8 mouse cellular contexts compared by ENCODE assay signal in the genomic region with DNA sequence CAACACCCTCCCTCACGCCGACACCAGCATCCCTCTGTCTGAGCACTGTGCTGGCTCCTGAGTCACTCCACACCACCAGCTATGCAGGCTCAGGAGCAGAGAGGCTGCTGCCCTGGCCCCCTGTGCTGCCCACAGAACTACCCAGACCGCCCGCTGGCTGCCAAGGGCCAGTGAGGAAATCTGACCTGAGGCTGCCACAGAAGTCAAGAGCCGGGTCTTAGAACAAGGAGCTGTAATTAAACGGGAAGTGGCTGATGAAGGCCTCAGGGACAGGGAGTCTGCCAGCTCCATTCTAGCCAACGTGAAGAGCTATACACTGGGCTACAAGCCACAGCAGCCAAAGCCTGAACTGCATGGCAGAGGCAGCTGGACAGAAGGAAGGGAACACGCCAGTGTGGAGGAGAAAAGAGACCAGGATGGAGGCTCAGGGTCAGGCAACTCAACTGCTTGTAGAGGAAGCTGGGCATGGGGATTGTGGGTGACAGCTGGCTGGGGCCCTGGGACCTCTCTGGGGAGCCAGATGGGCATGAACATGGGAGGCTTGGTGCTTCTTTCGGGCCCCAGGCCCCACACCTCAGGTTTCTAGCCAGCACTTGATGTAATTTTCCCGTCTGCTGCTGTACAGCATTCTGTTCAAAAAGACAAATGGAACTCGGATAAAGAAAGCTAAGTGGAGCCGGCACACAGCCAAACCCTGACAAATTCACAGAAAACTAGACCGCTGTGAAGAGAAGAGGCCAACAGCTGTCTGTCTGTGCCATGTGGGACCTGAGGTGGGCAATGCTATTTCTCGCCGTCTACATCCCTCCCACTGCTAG. TPM values are rescaled to one million over a fixed set of nuclear protein-coding genes. Genes with fewer than 3 reads are reported as not detected.
A peak's percentile ranks its signal among the peaks of the same experiment; 100 is the strongest.
DNase-seq lines count a peak whose midpoint lies in the region; ATAC-seq and TF ChIP-seq lines count a peak whose summit lies in the region.

No protein-coding gene starts in this region.

- H3K4me3 ChIP-seq in liver, adult 2 months (ENCODE audit: insufficient read depth, low read depth, low read length) = no peak overlapping the region
- H3K4me3 ChIP-seq in forebrain, embryonic 10.5 days = no peak overlapping the region
- no peak overlapping the region for H3K4me3 ChIP-seq in intestine, embryonic 14.5 days (ENCODE audit: low read depth, low read length)
- H3K4me3 ChIP-seq in midbrain, embryonic 15.5 days = no peak overlapping the region

- ATAC-seq in intestine, embryonic 14.5 days (replicated peaks; ENCODE audit: low FRiP score, low TSS enrichment, low read depth) = no peak
- ATAC-seq in midbrain, embryonic 15.5 days (replicated peaks) = no peak

- no peak overlapping the region for H3K4me2 ChIP-seq in intestine, embryonic 14.5 days (ENCODE audit: low read length)
- H3K4me2 ChIP-seq in midbrain, embryonic 15.5 days = no peak overlapping the region

- DNase-seq in liver, adult 2 months (ENCODE audit: extremely low read depth, low read depth, low spot score) = no peak
- DNase-seq in liver = no peak
- no peak for DNase-seq in forebrain, embryonic 10.5 days (ENCODE audit: extremely low spot score, low spot score)
- DNase-seq in intestine, embryonic 14.5 days (ENCODE audit: low spot score) = peak; percentile 70
- DNase-seq in urinary bladder, postnatal 10 days (ENCODE audit: low spot score) = no peak
- no peak for DNase-seq in thymus, postnatal 14 days
- DNase-seq in urinary bladder, adult 2 months (ENCODE audit: low spot score) = no peak

- H3K27me3 ChIP-seq in liver, adult 2 months (ENCODE audit: control insufficient read depth, insufficient read depth, low read length) = no peaks in the 10 kb centered on the region
- no peaks in the 10 kb centered on the region for H3K27me3 ChIP-seq in forebrain, embryonic 10.5 days (ENCODE audit: poor library complexity, severe bottlenecking)
- H3K27me3 ChIP-seq in intestine, embryonic 14.5 days (replicated peaks; ENCODE audit: control insufficient read depth, insufficient read depth, low read length) = no peaks in the 10 kb centered on the region
- H3K27me3 ChIP-seq in midbrain, embryonic 15.5 days (replicated peaks) = no peaks in the 10 kb centered on the region

- peaks cover 5% of the 10 kb centered on the region; the same call in 1 of the 2 replicates for H3K4me1 ChIP-seq in liver, adult 2 months (ENCODE audit: control insufficient read depth, insufficient read depth, low read length)
- H3K4me1 ChIP-seq in forebrain, embryonic 10.5 days = peaks cover 47% of the 10 kb centered on the region
- H3K4me1 ChIP-seq in intestine, embryonic 14.5 days (replicated peaks; ENCODE audit: control insufficient read depth, insufficient read depth, low read length) = peaks cover 48% of the 10 kb centered on the region
- H3K4me1 ChIP-seq in midbrain, embryonic 15.5 days = peaks cover 41% of the 10 kb centered on the region

- H3K9ac ChIP-seq in liver, adult 2 months (ENCODE audit: low read depth, low read length) = no peak overlapping the region
- H3K9ac ChIP-seq in intestine, embryonic 14.5 days (ENCODE audit: low read length) = peak overlapping the region; percentile 13; the same call in 1 of the 2 replicates
- H3K9ac ChIP-seq in midbrain, embryonic 15.5 days = no peak overlapping the region

- H3K9me3 ChIP-seq in forebrain, embryonic 10.5 days = no peaks in the 10 kb centered on the region
- H3K9me3 ChIP-seq in intestine, embryonic 14.5 days (ENCODE audit: control insufficient read depth, low read length) = no peaks in the 10 kb centered on the region
- no peaks in the 10 kb centered on the region for H3K9me3 ChIP-seq in midbrain, embryonic 15.5 days

- no peaks in the 10 kb centered on the region for H3K36me3 ChIP-seq in liver, adult 2 months (ENCODE audit: control insufficient read depth, insufficient read depth, low read length)
- peaks cover 55% of the 10 kb centered on the region for H3K36me3 ChIP-seq in forebrain, embryonic 10.5 days (replicated peaks)
- peaks cover 38% of the 10 kb centered on the region for H3K36me3 ChIP-seq in intestine, embryonic 14.5 days (ENCODE audit: control insufficient read depth, insufficient read depth, low read length)
- H3K36me3 ChIP-seq in midbrain, embryonic 15.5 days (replicated peaks) = peaks cover 9% of the 10 kb centered on the region; the same call in 1 of the 2 replicates

- no peak for TF ChIP-seq CTCF in liver, adult 2 months (IDR thresholded peaks at IDR 0.05; ENCODE audit: low read depth, low read length)

- no peak for TF ChIP-seq POLR2A in liver, adult 2 months (IDR thresholded peaks at IDR 0.05; ENCODE audit: extremely low read depth, insufficient read depth, low read length)

- peaks cover 9% of the 10 kb centered on the region; the same call in 1 of the 2 replicates for H3K79me2 ChIP-seq in liver, adult 2 months (ENCODE audit: control insufficient read depth, insufficient read depth, low read length)

- 74% methylated on average over 15 of the region's 15 CpGs for WGBS in liver, adult 2 months
- WGBS in forebrain, embryonic 10.5 days = 83% methylated on average over 15 of the region's 15 CpGs
- WGBS in intestine, embryonic 14.5 days = 49% methylated on average over 15 of the region's 15 CpGs
- 56% methylated on average over 15 of the region's 15 CpGs for WGBS in midbrain, embryonic 15.5 days

- H3K27ac ChIP-seq in liver, adult 2 months (replicated peaks; ENCODE audit: insufficient read depth, low read depth, low read length) = peak overlapping the region; percentile 16
- peak overlapping the region; percentile 72 for H3K27ac ChIP-seq in forebrain, embryonic 10.5 days
- peak overlapping the region; percentile 65 for H3K27ac ChIP-seq in intestine, embryonic 14.5 days (ENCODE audit: low read depth)
- H3K27ac ChIP-seq in midbrain, embryonic 15.5 days = peak overlapping the region; percentile 75

RNA-seq across cellular contexts. Expression of a gene that starts 25.8 kb away (rescaled TPM):
- total RNA-seq in liver, adult 2 months (2014; rRNA removed) = 11.8 and 14.0 TPM in 2 replicates
- polyA plus RNA-seq in liver, adult 2 months (2012; rRNA removed) = 12.0 and 13.6 TPM in 2 replicates
- polyA plus RNA-seq in forebrain, embryonic 10.5 days (2016; fragmentation: Nextera tagmentation; extraction: Ambion mirVana) = 209 and 210 TPM in 2 replicates
- polyA plus RNA-seq in intestine, embryonic 14.5 days (2014; fragmentation: Nextera tagmentation; extraction: Ambion mirVana) = 185 and 200 TPM in 2 replicates
- polyA plus RNA-seq in midbrain, embryonic 15.5 days (2015; fragmentation: Nextera tagmentation; extraction: Ambion mirVana) = 198 and 206 TPM in 2 replicates
- polyA plus RNA-seq in urinary bladder, adult 2 months (2012; rRNA removed) = 116 and 159 TPM in 2 replicates

RNA-seq across cellular contexts. Expression of a gene that starts 50.3 kb away (rescaled TPM):
- total RNA-seq in liver, adult 2 months (2014; rRNA removed) = 1.1 and 2.3 TPM in 2 replicates
- polyA plus RNA-seq in liver, adult 2 months (2012; rRNA removed) = 5.4 and 6.2 TPM in 2 replicates
- polyA plus RNA-seq in forebrain, embryonic 10.5 days (2016; fragmentation: Nextera tagmentation; extraction: Ambion mirVana) = 0.74 and 0.82 TPM in 2 replicates
- 4.0 and 4.7 TPM in 2 replicates for polyA plus RNA-seq in intestine, embryonic 14.5 days (2014; fragmentation: Nextera tagmentation; extraction: Ambion mirVana)
- 2.4 and 2.8 TPM in 2 replicates for polyA plus RNA-seq in midbrain, embryonic 15.5 days (2015; fragmentation: Nextera tagmentation; extraction: Ambion mirVana)
- 8.2 and 10.4 TPM in 2 replicates for polyA plus RNA-seq in urinary bladder, adult 2 months (2012; rRNA removed)

Comparison
In these comparisons a context has a peak if more than half of its experiments do, and no peak if none do; other contexts are left out.
1. H3K27ac ChIP-seq: peak in every context shown above with its lines; median percentile 75 in midbrain, embryonic 15.5 days; 72 in forebrain, embryonic 10.5 days; 65 in intestine, embryonic 14.5 days; 16 in liver, adult 2 months.